Mouse (Mus musculus): ENCODE data around the gene Wdr59. TPM values are rescaled to one million over a fixed set of nuclear protein-coding genes. Genes with fewer than 3 reads are reported as not detected.

The Wdr59 gene
- total and polyA plus RNA-seq, 2 experiments = 4.8 to 5.3 TPM

GRCm38 (mm10) chr8:111566326-111566725 lies 44.4 kb upstream of the Wdr59 start:
- Histone ChIP-seq H3K4me1 (ENCODE audit: control insufficient read depth, insufficient read depth, low read length) (peaks cover 5% of the 10 kb centered on the region), H3K4me3 (ENCODE audit: insufficient read depth, low read depth, low read length) (no peak overlapping the region), H3K9ac (ENCODE audit: low read depth, low read length) (no peak overlapping the region), H3K27me3 (ENCODE audit: control insufficient read depth, insufficient read depth, low read length) (no peaks in the 10 kb centered on the region), H3K79me2 (ENCODE audit: control insufficient read depth, insufficient read depth, low read length) (peaks cover 46% of the 10 kb centered on the region; the same call in 1 of the 2 replicates), H3K36me3 (ENCODE audit: control insufficient read depth, insufficient read depth, low read length) (no peaks in the 10 kb centered on the region), H3K27ac (replicated peaks; ENCODE audit: insufficient read depth, low read depth, low read length) (no peak overlapping the region)
- DNase-seq (ENCODE audit: extremely low read depth, low read depth, low spot score) = no peak
- WGBS = 74% methylated on average over 9 of the region's 9 CpGs
- no peak for TF ChIP-seq CTCF (IDR thresholded peaks at IDR 0.05; ENCODE audit: low read depth, low read length)
- TF ChIP-seq POLR2A (IDR thresholded peaks at IDR 0.05; ENCODE audit: extremely low read depth, insufficient read depth, low read length) = no peak

- TF ChIP-seq CTCF (IDR thresholded peaks at IDR 0.05; ENCODE audit: low read depth, low read length) (no peak), POLR2A (IDR thresholded peaks at IDR 0.05; ENCODE audit: extremely low read depth, insufficient read depth, low read length) (no peak)
- 66% methylated on average over 5 of the region's 5 CpGs for WGBS
- no peak for DNase-seq (ENCODE audit: extremely low read depth, low read depth, low spot score)
- Histone ChIP-seq H3K36me3 (ENCODE audit: control insufficient read depth, insufficient read depth, low read length) (no peaks in the 10 kb centered on the region), H3K27me3 (ENCODE audit: control insufficient read depth, insufficient read depth, low read length) (no peaks in the 10 kb centered on the region), H3K4me1 (ENCODE audit: control insufficient read depth, insufficient read depth, low read length) (peaks cover 5% of the 10 kb centered on the region), H3K9ac (ENCODE audit: low read depth, low read length) (no peak overlapping the region), H3K27ac (replicated peaks; ENCODE audit: insufficient read depth, low read depth, low read length) (no peak overlapping the region), H3K4me3 (ENCODE audit: insufficient read depth, low read depth, low read length) (no peak overlapping the region), H3K79me2 (ENCODE audit: control insufficient read depth, insufficient read depth, low read length) (peaks cover 49% of the 10 kb centered on the region; the same call in 1 of the 2 replicates)
Observed at GRCm38 (mm10) chr8:111565784-111566191, 43.9 kb upstream of the Wdr59 start.

- Histone ChIP-seq H3K9ac (ENCODE audit: low read depth, low read length) (no peak overlapping the region), H3K27ac (replicated peaks; ENCODE audit: insufficient read depth, low read depth, low read length) (no peak overlapping the region), H3K79me2 (ENCODE audit: control insufficient read depth, insufficient read depth, low read length) (peaks cover 49% of the 10 kb centered on the region; the same call in 1 of the 2 replicates), H3K27me3 (ENCODE audit: control insufficient read depth, insufficient read depth, low read length) (no peaks in the 10 kb centered on the region), H3K4me3 (ENCODE audit: insufficient read depth, low read depth, low read length) (no peak overlapping the region), H3K36me3 (ENCODE audit: control insufficient read depth, insufficient read depth, low read length) (no peaks in the 10 kb centered on the region), H3K4me1 (ENCODE audit: control insufficient read depth, insufficient read depth, low read length) (peaks cover 3% of the 10 kb centered on the region)
- no peak for TF ChIP-seq POLR2A (IDR thresholded peaks at IDR 0.05; ENCODE audit: extremely low read depth, insufficient read depth, low read length)
- TF ChIP-seq CTCF (IDR thresholded peaks at IDR 0.05; ENCODE audit: low read depth, low read length) = no peak
- DNase-seq (ENCODE audit: extremely low read depth, low read depth, low spot score) = no peak
- WGBS = 75% methylated on average over 2 of the region's 2 CpGs
Observed at GRCm38 (mm10) chr8:111564093-111564492, 42.2 kb upstream of the Wdr59 start.

GRCm38 (mm10) chr8:111563687-111564086 lies 41.8 kb upstream of the Wdr59 start:
- Histone ChIP-seq H3K79me2 (ENCODE audit: control insufficient read depth, insufficient read depth, low read length) (peaks cover 50% of the 10 kb centered on the region; the same call in 1 of the 2 replicates), H3K4me3 (ENCODE audit: insufficient read depth, low read depth, low read length) (no peak overlapping the region), H3K9ac (ENCODE audit: low read depth, low read length) (no peak overlapping the region), H3K4me1 (ENCODE audit: control insufficient read depth, insufficient read depth, low read length) (peaks cover 3% of the 10 kb centered on the region), H3K27ac (replicated peaks; ENCODE audit: insufficient read depth, low read depth, low read length) (no peak overlapping the region), H3K27me3 (ENCODE audit: control insufficient read depth, insufficient read depth, low read length) (no peaks in the 10 kb centered on the region), H3K36me3 (ENCODE audit: control insufficient read depth, insufficient read depth, low read length) (no peaks in the 10 kb centered on the region)
- DNase-seq (ENCODE audit: extremely low read depth, low read depth, low spot score) = no peak
- no peak for TF ChIP-seq CTCF (IDR thresholded peaks at IDR 0.05; ENCODE audit: low read depth, low read length)
- TF ChIP-seq POLR2A (IDR thresholded peaks at IDR 0.05; ENCODE audit: extremely low read depth, insufficient read depth, low read length) = no peak
- 91% methylated on average over 4 of the region's 4 CpGs for WGBS

- Histone ChIP-seq H3K4me3 (ENCODE audit: insufficient read depth, low read depth, low read length) (no peak overlapping the region), H3K27me3 (ENCODE audit: control insufficient read depth, insufficient read depth, low read length) (no peaks in the 10 kb centered on the region), H3K27ac (replicated peaks; ENCODE audit: insufficient read depth, low read depth, low read length) (no peak overlapping the region), H3K4me1 (ENCODE audit: control insufficient read depth, insufficient read depth, low read length) (peaks cover 3% of the 10 kb centered on the region), H3K79me2 (ENCODE audit: control insufficient read depth, insufficient read depth, low read length) (peaks cover 50% of the 10 kb centered on the region; the same call in 1 of the 2 replicates), H3K9ac (ENCODE audit: low read depth, low read length) (no peak overlapping the region), H3K36me3 (ENCODE audit: control insufficient read depth, insufficient read depth, low read length) (no peaks in the 10 kb centered on the region)
- TF ChIP-seq CTCF (IDR thresholded peaks at IDR 0.05; ENCODE audit: low read depth, low read length) = no peak
- no peak for TF ChIP-seq POLR2A (IDR thresholded peaks at IDR 0.05; ENCODE audit: extremely low read depth, insufficient read depth, low read length)
- WGBS = 94% methylated on average over 5 of the region's 5 CpGs
- no peak for DNase-seq (ENCODE audit: extremely low read depth, low read depth, low spot score)
Observed at GRCm38 (mm10) chr8:111563075-111563474, 41.2 kb upstream of the Wdr59 start.

- H3K27me3 ChIP-seq (ENCODE audit: control insufficient read depth, insufficient read depth, low read length) = no peaks in the 10 kb centered on the region
- H3K27ac ChIP-seq (replicated peaks; ENCODE audit: insufficient read depth, low read depth, low read length) = no peak overlapping the region
- H3K4me3 ChIP-seq (ENCODE audit: insufficient read depth, low read depth, low read length) = no peak overlapping the region
- DNase-seq (ENCODE audit: extremely low read depth, low read depth, low spot score) = peak; percentile 20
- no peak overlapping the region for H3K9ac ChIP-seq (ENCODE audit: low read depth, low read length)
- peaks cover 3% of the 10 kb centered on the region for H3K4me1 ChIP-seq (ENCODE audit: control insufficient read depth, insufficient read depth, low read length)
- H3K36me3 ChIP-seq (ENCODE audit: control insufficient read depth, insufficient read depth, low read length) = no peaks in the 10 kb centered on the region
- WGBS = 72% methylated on average over 5 of the region's 5 CpGs
- TF ChIP-seq CTCF (IDR thresholded peaks at IDR 0.05; ENCODE audit: low read depth, low read length) (no peak), POLR2A (IDR thresholded peaks at IDR 0.05; ENCODE audit: extremely low read depth, insufficient read depth, low read length) (no peak)
- H3K79me2 ChIP-seq (ENCODE audit: control insufficient read depth, insufficient read depth, low read length) = peaks cover 52% of the 10 kb centered on the region; the same call in 1 of the 2 replicates
Observed at GRCm38 (mm10) chr8:111562274-111562803, 40.4 kb upstream of the Wdr59 start.

Measured in liver, adult 2 months (tissue).